Mouse (Mus musculus) kidney, embryonic 14.5 days (tissue): ENCODE data around the gene Sass6. TPM values are rescaled to one million over a fixed set of nuclear protein-coding genes. Genes with fewer than 3 reads are reported as not detected.

Experiments used
- polyA plus RNA-seq: library from polyadenylated mRNA; unstranded; fragments of >200 nt; fragmentation: Nextera tagmentation; extraction: Ambion mirVana; gene quantifications from 2 replicates; pipeline ENCODE4 v1.2.1, GENCODE M21; 2014

Gene Sass6
- polyA plus RNA-seq, 1 experiment from 2014 or later, result 30.8 TPM

Other genes starting within 250 kb of the Sass6 start
- gene Cdc14a, start 170.9 kb upstream of the Sass6 start, polyA plus RNA-seq, result 8.7 and 17.9 TPM in 2 replicates
- gene Rtca, start 86.8 kb upstream of the Sass6 start, polyA plus RNA-seq, result 92.2 and 95.6 TPM in 2 replicates
- gene Dbt, start 81.9 kb upstream of the Sass6 start, polyA plus RNA-seq, result 14.2 and 17.6 TPM in 2 replicates
- 0.45 and 0.61 TPM in 2 replicates for gene Lrrc39, start 32.0 kb upstream of the Sass6 start, polyA plus RNA-seq
- gene Trmt13, start 19.6 kb downstream of the Sass6 start, polyA plus RNA-seq, result 28.7 and 32.1 TPM in 2 replicates
- gene Mfsd14a, start 67.7 kb downstream of the Sass6 start, polyA plus RNA-seq, result 65.6 and 106 TPM in 2 replicates
- gene Gm43191, start 86.3 kb downstream of the Sass6 start, polyA plus RNA-seq, result not detected in 2 replicates
- 9.0 and 15.9 TPM in 2 replicates for gene Slc35a3, start 117.8 kb downstream of the Sass6 start, polyA plus RNA-seq
- gene Agl, start 213.2 kb downstream of the Sass6 start, polyA plus RNA-seq, result 13.0 and 22.2 TPM in 2 replicates